In the genomic region with DNA sequence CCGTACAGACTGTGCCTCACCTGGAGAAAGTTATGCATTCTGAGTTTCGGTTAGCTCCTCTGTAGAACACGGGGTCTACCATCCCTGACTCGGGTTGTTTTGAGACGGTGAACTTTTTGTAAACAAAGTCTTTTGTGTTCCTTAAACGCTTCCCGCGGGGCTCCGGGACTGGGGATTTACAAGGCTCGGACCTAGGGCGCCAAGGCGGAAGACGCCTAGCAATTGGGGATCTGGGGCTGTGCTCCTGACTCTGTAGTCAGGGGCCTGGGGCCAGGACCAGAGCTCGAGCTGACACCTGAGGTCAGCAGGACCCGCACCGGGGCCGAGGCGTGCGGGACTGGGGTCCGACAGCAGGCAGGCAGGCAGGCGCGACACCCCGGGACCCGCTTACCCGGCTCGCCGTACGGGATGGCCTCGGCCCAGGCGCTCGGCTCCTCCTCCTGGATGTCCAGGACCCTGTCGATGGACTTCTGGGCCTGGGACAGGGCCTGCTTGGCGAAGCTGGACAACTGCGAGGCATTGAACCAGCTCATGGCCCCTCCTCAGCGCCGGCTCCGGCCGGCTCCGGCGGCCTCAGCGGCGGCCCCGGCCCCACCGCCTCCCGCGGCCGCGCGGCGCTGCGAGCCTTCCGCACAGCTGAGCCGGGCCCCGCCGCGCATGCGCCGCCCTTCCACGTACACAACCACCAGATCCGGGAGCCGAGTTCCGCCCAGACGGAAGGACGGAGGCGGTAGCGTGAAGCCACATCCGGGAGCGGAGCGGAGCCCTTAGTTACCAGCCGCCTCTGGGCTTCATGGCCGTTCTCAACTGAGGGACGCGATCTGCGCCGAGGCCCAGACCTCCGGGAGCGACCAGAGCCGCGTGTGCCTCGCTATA, we compare ENCODE assay signal across 8 mouse cellular contexts. TPM values are rescaled to one million over a fixed set of nuclear protein-coding genes. Genes with fewer than 3 reads are reported as not detected.
DNase-seq lines count a peak whose midpoint lies in the region; ATAC-seq and TF ChIP-seq lines count a peak whose summit lies in the region.

A gene (minus strand): TSS at position 632 of the 876 bp plus-strand sequence.

- WGBS in heart, embryonic 12.5 days: under 1% methylated on average over 80 of the region's 80 CpGs
- WGBS in kidney, postnatal 0 days: under 1% methylated on average over 76 of the region's 80 CpGs
- under 1% methylated on average over 80 of the region's 80 CpGs for WGBS in liver, embryonic 11.5 days
- WGBS in stomach, embryonic 14.5 days: under 1% methylated on average over 80 of the region's 80 CpGs

- H3ac ChIP-seq in C2C12 (ENCODE audit: control insufficient read depth, insufficient read length, low read depth): peak within 1 kb of the TSS; percentile 72

- H3K4me2 ChIP-seq in heart, embryonic 12.5 days: peak within 1 kb of the TSS; percentile 80
- H3K4me2 ChIP-seq in kidney, postnatal 0 days (ENCODE audit: low read length): peak within 1 kb of the TSS; percentile 72
- peak within 1 kb of the TSS; percentile 86 for H3K4me2 ChIP-seq in liver, embryonic 11.5 days
- peak within 1 kb of the TSS; percentile 74 for H3K4me2 ChIP-seq in stomach, embryonic 14.5 days (replicated peaks; ENCODE audit: low read depth, low read length)

- peaks cover 45% of the 10 kb centered on the region for H3K79me3 ChIP-seq in C2C12 (ENCODE audit: low read depth)

- peak; percentile 97 for ATAC-seq in heart, embryonic 12.5 days (ENCODE audit: insufficient number of reproducible peaks, low FRiP score)
- ATAC-seq in kidney, postnatal 0 days (replicated peaks; ENCODE audit: low FRiP score, low read depth): peak; percentile 97
- ATAC-seq in liver, embryonic 11.5 days (replicated peaks; ENCODE audit: low FRiP score): peak; percentile 96
- ATAC-seq in stomach, embryonic 14.5 days (ENCODE audit: insufficient number of reproducible peaks, insufficient read depth, low FRiP score, low read depth): peak; percentile 97

- peaks cover 41% of the 10 kb centered on the region for H3K4me1 ChIP-seq in erythroblast, embryonic 14.5 days (ENCODE audit: control insufficient read depth)
- peaks cover 25% of the 10 kb centered on the region for H3K4me1 ChIP-seq in heart, embryonic 12.5 days (replicated peaks)
- peaks cover 14% of the 10 kb centered on the region for H3K4me1 ChIP-seq in kidney, postnatal 0 days (replicated peaks; ENCODE audit: insufficient read depth, low read length)
- H3K4me1 ChIP-seq in liver, embryonic 11.5 days (replicated peaks; ENCODE audit: control insufficient read depth, insufficient read depth, low read length): peaks cover 15% of the 10 kb centered on the region
- H3K4me1 ChIP-seq in stomach, embryonic 14.5 days (ENCODE audit: control insufficient read depth, insufficient read depth, low read length): peaks cover 12% of the 10 kb centered on the region; the same call in 1 of the 2 replicates

- peak within 1 kb of the TSS; percentile 92 for H3K9ac ChIP-seq in heart, embryonic 12.5 days
- H3K9ac ChIP-seq in kidney, postnatal 0 days (ENCODE audit: low read depth, low read length): peak within 1 kb of the TSS; percentile 81
- H3K9ac ChIP-seq in liver, embryonic 11.5 days (ENCODE audit: low read depth, low read length): peak within 1 kb of the TSS; percentile 98
- peak within 1 kb of the TSS; percentile 88 for H3K9ac ChIP-seq in stomach, embryonic 14.5 days (replicated peaks; ENCODE audit: low read depth, low read length)

- peak; percentile 98 for DNase-seq in brain, embryonic 14.5 days (ENCODE audit: low read depth)
- DNase-seq in kidney, postnatal 0 days (ENCODE audit: low spot score): peak; percentile 98
- DNase-seq in liver, embryonic 11.5 days (ENCODE audit: low spot score): peak; percentile 93
- DNase-seq in naive thymus-derived CD4-positive, alpha-beta T cell, adult 2 months (ENCODE audit: low read depth): peak; percentile 96

- no peaks in the 10 kb centered on the region for H3K9me3 ChIP-seq in erythroblast, embryonic 14.5 days (ENCODE audit: control insufficient read depth, low read length)
- no peaks in the 10 kb centered on the region for H3K9me3 ChIP-seq in heart, embryonic 12.5 days (replicated peaks)
- H3K9me3 ChIP-seq in kidney, postnatal 0 days (replicated peaks; ENCODE audit: low read length): no peaks in the 10 kb centered on the region
- H3K9me3 ChIP-seq in liver, embryonic 11.5 days (ENCODE audit: control insufficient read depth, low read length): no peaks in the 10 kb centered on the region
- H3K9me3 ChIP-seq in stomach, embryonic 14.5 days (ENCODE audit: control insufficient read depth, low read depth, low read length): no peaks in the 10 kb centered on the region

- peak; percentile 80 for TF ChIP-seq POLR2A in brain, embryonic 14.5 days (IDR thresholded peaks at IDR 0.05; ENCODE audit: borderline replicate concordance, extremely low read depth, insufficient read depth, insufficient read length, poor library complexity, severe bottlenecking)

- peaks cover 51% of the 10 kb centered on the region for H3K79me2 ChIP-seq in C2C12 (ENCODE audit: control insufficient read depth, insufficient read depth)

- H3K27ac ChIP-seq in heart, embryonic 12.5 days (ENCODE audit: poor library complexity, severe bottlenecking): peak within 1 kb of the TSS; percentile 93
- H3K27ac ChIP-seq in kidney, postnatal 0 days: peak within 1 kb of the TSS; percentile 92
- peak within 1 kb of the TSS; percentile 87 for H3K27ac ChIP-seq in liver, embryonic 11.5 days (ENCODE audit: low read depth, low read length)
- peak within 1 kb of the TSS; percentile 92 for H3K27ac ChIP-seq in stomach, embryonic 14.5 days (ENCODE audit: low read length)

- TF ChIP-seq CTCF in C2C12 (IDR thresholded peaks at IDR 0.05; ENCODE audit: control insufficient read depth, insufficient read depth, insufficient read length): no peak
- TF ChIP-seq CTCF in brain, embryonic 14.5 days (IDR thresholded peaks at IDR 0.05; ENCODE audit: borderline replicate concordance, extremely low read depth, insufficient read depth, insufficient read length): no peak
- TF ChIP-seq CTCF in kidney, postnatal 0 days (IDR thresholded peaks at IDR 0.05; ENCODE audit: low read depth): no peak

- H3K36me3 ChIP-seq in C2C12 (ENCODE audit: control insufficient read depth, insufficient read depth): peaks cover 35% of the 10 kb centered on the region
- peaks cover 30% of the 10 kb centered on the region for H3K36me3 ChIP-seq in erythroblast, embryonic 14.5 days (ENCODE audit: control insufficient read depth)
- peaks cover 12% of the 10 kb centered on the region for H3K36me3 ChIP-seq in heart, embryonic 12.5 days
- H3K36me3 ChIP-seq in kidney, postnatal 0 days (ENCODE audit: insufficient read depth, low read length): peaks cover 3% of the 10 kb centered on the region; the same call in 1 of the 2 replicates
- no peaks in the 10 kb centered on the region; the same call in 1 of the 2 replicates for H3K36me3 ChIP-seq in liver, embryonic 11.5 days (ENCODE audit: control insufficient read depth, insufficient read depth, low read length)
- peaks cover 10% of the 10 kb centered on the region; the same call in 1 of the 2 replicates for H3K36me3 ChIP-seq in stomach, embryonic 14.5 days (ENCODE audit: control insufficient read depth, insufficient read depth, low read length)

- H3K27me3 ChIP-seq in C2C12 (ENCODE audit: control insufficient read depth, insufficient read depth, insufficient read length): no peaks in the 10 kb centered on the region
- H3K27me3 ChIP-seq in erythroblast, embryonic 14.5 days (ENCODE audit: control insufficient read depth): no peaks in the 10 kb centered on the region
- no peaks in the 10 kb centered on the region for H3K27me3 ChIP-seq in heart, embryonic 12.5 days (replicated peaks)
- H3K27me3 ChIP-seq in kidney, postnatal 0 days (ENCODE audit: insufficient read depth, low read length): no peaks in the 10 kb centered on the region
- H3K27me3 ChIP-seq in liver, embryonic 11.5 days (replicated peaks; ENCODE audit: control insufficient read depth, insufficient read depth, low read length): no peaks in the 10 kb centered on the region
- no peaks in the 10 kb centered on the region for H3K27me3 ChIP-seq in stomach, embryonic 14.5 days (ENCODE audit: control insufficient read depth, insufficient read depth, low read length)

- H3K4me3 ChIP-seq in C2C12 (ENCODE audit: insufficient read depth, poor library complexity, severe bottlenecking): peak within 1 kb of the TSS; percentile 76
- peak within 1 kb of the TSS; percentile 99 for H3K4me3 ChIP-seq in erythroblast, embryonic 14.5 days (replicated peaks)
- peak within 1 kb of the TSS; percentile 70 for H3K4me3 ChIP-seq in heart, embryonic 12.5 days
- peak within 1 kb of the TSS; percentile 87 for H3K4me3 ChIP-seq in kidney, postnatal 0 days (replicated peaks; ENCODE audit: low read depth, low read length)
- peak within 1 kb of the TSS; percentile 94 for H3K4me3 ChIP-seq in liver, embryonic 11.5 days (ENCODE audit: low read depth, low read length)
- peak within 1 kb of the TSS; percentile 83 for H3K4me3 ChIP-seq in stomach, embryonic 14.5 days (ENCODE audit: low read depth, low read length)

TF ChIP-seq in C2C12, 6 proteins besides CTCF, POLR2A, EP300 and RAD21:
- TF ChIP-seq FOSL1 (IDR thresholded peaks at IDR 0.05; ENCODE audit: insufficient read depth, low read length, poor library complexity, severe bottlenecking): no peak
- peak; percentile 47 for TF ChIP-seq MAX (IDR thresholded peaks at IDR 0.05)

RNA-seq across cellular contexts. Expression of the gene that starts here (rescaled TPM):
- polyA plus RNA-seq in C2C12 (2012; fragmentation: generic; extraction: Trizol): 6.4 TPM
- 3.0 and 8.4 TPM in 2 replicates for polyA plus RNA-seq in brain, embryonic 14.5 days (2012; rRNA removed)
- polyA plus RNA-seq in erythroblast, embryonic 14.5 days (2012): 0.24 and 0.32 TPM in 2 replicates
- 28.7 and 29.9 TPM in 2 replicates for polyA plus RNA-seq in heart, embryonic 12.5 days (2016; fragmentation: Nextera tagmentation; extraction: Ambion mirVana)
- polyA plus RNA-seq in kidney, postnatal 0 days (2015; fragmentation: Nextera tagmentation; extraction: Ambion mirVana): 48.6 and 50.7 TPM in 2 replicates
- 21.1 and 21.8 TPM in 2 replicates for polyA plus RNA-seq in liver, embryonic 11.5 days (2014; fragmentation: Nextera tagmentation; extraction: Ambion mirVana)
- 34.4 and 36.1 TPM in 2 replicates for polyA plus RNA-seq in stomach, embryonic 14.5 days (2014; fragmentation: Nextera tagmentation; extraction: Ambion mirVana)

Comparison
In these comparisons a context has a peak if more than half of its experiments do, and no peak if none do; other contexts are left out.
1. Peak in every context shown above with its lines: DNase-seq, ATAC-seq, H3K4me3 ChIP-seq and H3K27ac ChIP-seq.